Mouse (Mus musculus): ENCODE results near the gene Lmo3.

DNA sequence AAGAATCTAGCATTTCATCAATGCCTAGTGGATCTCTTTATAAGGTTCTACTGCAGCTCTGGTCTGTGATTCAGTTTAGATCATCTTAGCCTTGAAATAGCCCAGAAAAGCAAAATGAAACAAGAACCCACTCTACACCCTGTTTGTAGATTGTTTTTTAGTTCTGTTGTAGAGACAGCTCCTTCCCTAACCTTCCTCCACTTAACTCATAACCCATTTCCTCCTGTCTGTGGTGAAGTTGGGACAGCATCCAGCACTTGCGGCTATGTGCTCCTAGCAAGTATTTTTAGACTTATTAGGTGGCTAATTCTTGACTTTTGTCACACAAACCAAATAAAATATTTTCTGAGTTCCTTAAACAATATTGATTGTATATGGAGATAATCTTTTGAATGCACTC lies 198.6 kb downstream of the Lmo3 start:
- no peak for TF ChIP-seq CTCF (IDR thresholded peaks at IDR 0.05; ENCODE audit: borderline replicate concordance, control insufficient read depth, extremely low read depth, insufficient read depth, low read length, poor library complexity)
- no peak for TF ChIP-seq POLR2A (IDR thresholded peaks at IDR 0.05; ENCODE audit: control insufficient read depth, extremely low read depth, insufficient read depth, low read length, poor library complexity)

Measured in thymus, adult 2 months (tissue).